Mouse (Mus musculus) forebrain, embryonic 14.5 days (tissue): ENCODE measurements around the gene Slc2a13. TPM values are rescaled to one million over a fixed set of nuclear protein-coding genes. Genes with fewer than 3 reads are reported as not detected.

ENCODE experiments used
- ATAC-seq: fragments of 200-750 bp; cut with Nextera tagmentation; 2 replicates; pipeline ENCODE4 v1.8.0; 2017; ENCODE audit warnings: mild to moderate bottlenecking, moderate library complexity
- DNase-seq: peaks from one replicate; pipeline ENCODE4 v3.0.0-alpha.2; 2015; ENCODE audit warnings: low spot score
- H3K27ac ChIP-seq: fragments of 300-500 bp; sonication (generic); 2 replicates; pipeline ENCODE4 v1.5.1; 2014; ENCODE audit warnings: low read depth, mild to moderate bottlenecking, control low read depth, low read length, moderate library complexity
- H3K27me3 ChIP-seq: fragments of 300-500 bp; sonication (generic); replicated peaks from 2 replicates; pipeline ENCODE4 v1.6.1; 2014; ENCODE audit warnings: low read length, control low read depth, mixed read lengths; ENCODE audit not compliant: control insufficient read depth, insufficient read depth
- H3K36me3 ChIP-seq: fragments of 300-500 bp; sonication (generic); 2 replicates; pipeline ENCODE4 v1.6.1; 2014; ENCODE audit warnings: low read length, control low read depth; ENCODE audit not compliant: control insufficient read depth, insufficient read depth
- H3K4me1 ChIP-seq: fragments of 300-500 bp; sonication (generic); 2 replicates; pipeline ENCODE4 v1.6.1; 2014; ENCODE audit warnings: antibody characterized with exemption, low read length, control low read depth; ENCODE audit not compliant: control insufficient read depth, insufficient read depth
- H3K4me2 ChIP-seq: fragments of 300-500 bp; sonication (generic); 2 replicates; pipeline ENCODE4 v1.6.1; 2014; ENCODE audit warnings: mild to moderate bottlenecking, control low read depth, low read length
- H3K4me3 ChIP-seq: fragments of 300-500 bp; sonication (generic); 2 replicates; pipeline ENCODE4 v1.5.1; 2014; ENCODE audit warnings: low read depth, low read length, control low read depth
- H3K9ac ChIP-seq: fragments of 300-500 bp; sonication (generic); 2 replicates; pipeline ENCODE4 v1.6.1; 2014; ENCODE audit warnings: mild to moderate bottlenecking, low read length, control low read depth, moderate library complexity
- H3K9me3 ChIP-seq: fragments of 300-500 bp; sonication (generic); replicated peaks from 2 replicates; pipeline ENCODE4 v1.6.1; 2016; ENCODE audit warnings: low read length, control low read depth, mixed read lengths; ENCODE audit not compliant: control insufficient read depth
- WGBS: fragments of 180-500 bp; shearing (Covaris S2); extraction: QIAGEN DNeasy Blood & Tissue Kit; methylation state at CpG from one replicate; pipeline ENCODE4 v1.1.7; 2014; 5-methylcytosine and 5-hydroxymethylcytosine counted together
- polyA plus RNA-seq: library from polyadenylated mRNA; unstranded; fragments of >200 nt; fragmentation: Nextera tagmentation; extraction: Ambion mirVana; gene quantifications from 2 replicates; pipeline ENCODE4 v1.2.1, GENCODE M21; 2014

The Slc2a13 gene
- 3.3 and 3.7 TPM in 2 replicates for polyA plus RNA-seq

GRCm38 (mm10) chr15:91573111-91573538 lies at the start of gene Slc2a13:
Slc2a13 (minus strand) TSS chr15:91573261.
- WGBS = under 1% methylated on average over 25 of the region's 26 CpGs
- ATAC-seq (peak; percentile 96), DNase-seq (peak; percentile 94)
- H3K4me2 ChIP-seq = peak within 1 kb of the TSS; percentile 99
- H3K9me3 ChIP-seq = no peaks in the 10 kb centered on the region
- H3K27me3 ChIP-seq = no peaks in the 10 kb centered on the region; the same call in 1 of the 2 replicates
- H3K4me3 ChIP-seq = peak within 1 kb of the TSS; percentile 73
- H3K4me1 ChIP-seq = peaks cover 5% of the 10 kb centered on the region; the same call in 1 of the 2 replicates
- peak within 1 kb of the TSS; percentile 82 for H3K9ac ChIP-seq
- H3K27ac ChIP-seq = peak within 1 kb of the TSS; percentile 76
- no peaks in the 10 kb centered on the region for H3K36me3 ChIP-seq

- no peak overlapping the region for H3K4me3 ChIP-seq
- H3K9me3 ChIP-seq = no peaks in the 10 kb centered on the region
- no peak overlapping the region for H3K4me2 ChIP-seq
- no peaks in the 10 kb centered on the region for H3K27me3 ChIP-seq
- no peak overlapping the region for H3K9ac ChIP-seq
- no peaks in the 10 kb centered on the region; the same call in 1 of the 2 replicates for H3K4me1 ChIP-seq
- H3K36me3 ChIP-seq = no peaks in the 10 kb centered on the region
- H3K27ac ChIP-seq = no peak overlapping the region
- DNase-seq (no peak), ATAC-seq (no peak)
- 92% methylated on average over 12 of the region's 12 CpGs for WGBS
These were observed 43.0 kb upstream of the Slc2a13 start for GRCm38 (mm10) chr15:91616016-91616415.

GRCm38 (mm10) chr15:91615532-91615931 lies 42.5 kb upstream of the Slc2a13 start:
- Histone ChIP-seq H3K4me1 (no peaks in the 10 kb centered on the region; the same call in 1 of the 2 replicates), H3K9ac (no peak overlapping the region), H3K36me3 (no peaks in the 10 kb centered on the region), H3K4me2 (no peak overlapping the region), H3K27ac (no peak overlapping the region), H3K4me3 (no peak overlapping the region), H3K27me3 (no peaks in the 10 kb centered on the region), H3K9me3 (no peaks in the 10 kb centered on the region)
- ATAC-seq (no peak), DNase-seq (no peak)
- 92% methylated on average over 4 of the region's 4 CpGs for WGBS

GRCm38 (mm10) chr15:91613981-91614665 lies 41.1 kb upstream of the Slc2a13 start:
- Histone ChIP-seq H3K4me1 (no peaks in the 10 kb centered on the region; the same call in 1 of the 2 replicates), H3K9me3 (no peaks in the 10 kb centered on the region), H3K27ac (no peak overlapping the region), H3K27me3 (no peaks in the 10 kb centered on the region), H3K36me3 (no peaks in the 10 kb centered on the region), H3K4me2 (no peak overlapping the region), H3K4me3 (no peak overlapping the region), H3K9ac (no peak overlapping the region)
- 80% methylated on average over 11 of the region's 11 CpGs for WGBS
- no peak for ATAC-seq
- peak; percentile 40 for DNase-seq

GRCm38 (mm10) chr15:91609713-91610112 lies 36.7 kb upstream of the Slc2a13 start:
- no peaks in the 10 kb centered on the region; the same call in 1 of the 2 replicates for H3K4me1 ChIP-seq
- H3K36me3 ChIP-seq = no peaks in the 10 kb centered on the region
- ATAC-seq (no peak), DNase-seq (peak; percentile 71)
- H3K27ac ChIP-seq = no peak overlapping the region
- no peaks in the 10 kb centered on the region for H3K27me3 ChIP-seq
- no peaks in the 10 kb centered on the region for H3K9me3 ChIP-seq
- H3K9ac ChIP-seq = no peak overlapping the region
- WGBS = 33% methylated on average over 8 of the region's 8 CpGs
- no peak overlapping the region for H3K4me2 ChIP-seq
- no peak overlapping the region for H3K4me3 ChIP-seq

- no peak for ATAC-seq
- no peaks in the 10 kb centered on the region for H3K9me3 ChIP-seq
- no peaks in the 10 kb centered on the region for H3K36me3 ChIP-seq
- WGBS = 92% methylated on average over 2 of the region's 2 CpGs
- DNase-seq = no peak
- no peaks in the 10 kb centered on the region for H3K4me1 ChIP-seq
- H3K4me2 ChIP-seq = no peak overlapping the region
- no peak overlapping the region for H3K9ac ChIP-seq
- H3K27ac ChIP-seq = no peak overlapping the region
- no peak overlapping the region for H3K4me3 ChIP-seq
- H3K27me3 ChIP-seq = no peaks in the 10 kb centered on the region
These were observed 35.8 kb upstream of the Slc2a13 start for GRCm38 (mm10) chr15:91608811-91609210.

GRCm38 (mm10) chr15:91601197-91601596 lies 28.1 kb upstream of the Slc2a13 start:
- ATAC-seq (peak; percentile 85; the same call in 1 of the 2 replicates), DNase-seq (peak; percentile 88)
- H3K4me1 ChIP-seq = no peaks in the 10 kb centered on the region; the same call in 1 of the 2 replicates
- no peak overlapping the region for H3K4me3 ChIP-seq
- no peaks in the 10 kb centered on the region for H3K36me3 ChIP-seq
- 60% methylated on average over 7 of the region's 7 CpGs for WGBS
- H3K27me3 ChIP-seq = no peaks in the 10 kb centered on the region
- no peaks in the 10 kb centered on the region for H3K9me3 ChIP-seq
- no peak overlapping the region for H3K27ac ChIP-seq
- no peak overlapping the region for H3K9ac ChIP-seq
- H3K4me2 ChIP-seq = no peak overlapping the region

GRCm38 (mm10) chr15:91597290-91597689 lies 24.2 kb upstream of the Slc2a13 start:
- no peak overlapping the region for H3K9ac ChIP-seq
- no peak overlapping the region for H3K4me3 ChIP-seq
- no peak for DNase-seq
- H3K9me3 ChIP-seq = no peaks in the 10 kb centered on the region
- H3K36me3 ChIP-seq = no peaks in the 10 kb centered on the region
- H3K27ac ChIP-seq = no peak overlapping the region
- no peaks in the 10 kb centered on the region for H3K27me3 ChIP-seq
- H3K4me1 ChIP-seq = no peaks in the 10 kb centered on the region; the same call in 1 of the 2 replicates
- WGBS = 87% methylated on average over 5 of the region's 5 CpGs
- no peak overlapping the region for H3K4me2 ChIP-seq
- no peak for ATAC-seq

- no peak overlapping the region for H3K4me3 ChIP-seq
- H3K4me1 ChIP-seq = peaks cover 5% of the 10 kb centered on the region; the same call in 1 of the 2 replicates
- H3K4me2 ChIP-seq = no peak overlapping the region
- no peak overlapping the region for H3K27ac ChIP-seq
- H3K9ac ChIP-seq = no peak overlapping the region
- no peaks in the 10 kb centered on the region for H3K9me3 ChIP-seq
- no peaks in the 10 kb centered on the region; the same call in 1 of the 2 replicates for H3K27me3 ChIP-seq
- 30% methylated on average over 8 of the region's 8 CpGs for WGBS
- no peaks in the 10 kb centered on the region for H3K36me3 ChIP-seq
- ATAC-seq = no peak
- peak; percentile 92 for DNase-seq
These were observed 1.4 kb upstream of the Slc2a13 start for GRCm38 (mm10) chr15:91574492-91574891.
